Mouse (Mus musculus) liver, adult 2 months (tissue): ENCODE measurements around the gene Bckdhb. TPM values are rescaled to one million over a fixed set of nuclear protein-coding genes. Genes with fewer than 3 reads are reported as not detected.

Experiments
- DNase-seq: peaks from one replicate; pipeline ENCODE4 v3.0.0-alpha.2; 2011; ENCODE audit warnings: low read depth, low spot score; ENCODE audit errors: extremely low read depth
- H3K27ac ChIP-seq: fragments of 200-500 bp; replicated peaks from 2 replicates; pipeline ENCODE4 v1.5.1; 2012; ENCODE audit warnings: low read depth, mild to moderate bottlenecking, control low read depth, inconsistent platforms, low read length; ENCODE audit not compliant: insufficient read depth
- H3K27me3 ChIP-seq: fragments of 200-500 bp; 2 replicates; pipeline ENCODE4 v1.6.1; 2012; ENCODE audit warnings: mild to moderate bottlenecking, moderate library complexity, low read length, inconsistent platforms; ENCODE audit not compliant: control insufficient read depth, insufficient read depth
- H3K36me3 ChIP-seq: fragments of 200-500 bp; 2 replicates; pipeline ENCODE4 v1.6.1; 2012; ENCODE audit warnings: low read length, inconsistent platforms; ENCODE audit not compliant: control insufficient read depth, insufficient read depth
- H3K4me1 ChIP-seq: fragments of 200-500 bp; 2 replicates; pipeline ENCODE4 v1.6.1; 2011; ENCODE audit warnings: low read length; ENCODE audit not compliant: control insufficient read depth, insufficient read depth
- H3K4me3 ChIP-seq: fragments of 200-500 bp; 2 replicates; pipeline ENCODE4 v1.5.1; 2011; ENCODE audit warnings: low read depth, mild to moderate bottlenecking, control low read depth, low read length, moderate library complexity; ENCODE audit not compliant: insufficient read depth
- H3K79me2 ChIP-seq: fragments of 200-500 bp; 2 replicates; pipeline ENCODE4 v1.6.1; 2012; ENCODE audit warnings: inconsistent platforms, mild to moderate bottlenecking, low read length, moderate library complexity; ENCODE audit not compliant: control insufficient read depth, insufficient read depth
- H3K9ac ChIP-seq: fragments of 200-500 bp; 2 replicates; pipeline ENCODE4 v1.6.1; 2012; ENCODE audit warnings: low read depth, mild to moderate bottlenecking, control low read depth, inconsistent platforms, low read length
- CTCF ChIP-seq: fragments of 200-500 bp; IDR thresholded peaks from 2 replicates; pipeline ENCODE4 v1.5.1; 2011; ENCODE audit warnings: low read depth, low read length, control low read depth
- POLR2A ChIP-seq: fragments of 200-500 bp; IDR thresholded peaks from 2 replicates; pipeline ENCODE4 v1.6.1; 2011; ENCODE audit warnings: low read length, control low read depth; ENCODE audit not compliant: insufficient read depth; ENCODE audit errors: extremely low read depth
- WGBS: fragments of 180-500 bp; shearing (Covaris S2); methylation state at CpG from one replicate; pipeline ENCODE4 v1.1.7; 2018; 5-methylcytosine and 5-hydroxymethylcytosine counted together
- polyA plus RNA-seq: library from polyadenylated mRNA; depleted of rRNA; stranded (reverse); fragments of >200 nt; gene quantifications from 2 replicates; pipeline ENCODE4 v1.2.3, GENCODE M21; 2012
- total RNA-seq: library from RNA; depleted of rRNA; stranded (reverse); fragments of >200 nt; gene quantifications from 2 replicates; pipeline ENCODE4 v1.2.3, GENCODE M21; 2014

Bckdhb gene
- total and polyA plus RNA-seq, 2 experiments: 76.8 to 99.6 TPM

- 90% methylated on average over 4 of the region's 4 CpGs for WGBS
- Histone ChIP-seq H3K4me3 (no peak overlapping the region), H3K36me3 (peaks cover 2% of the 10 kb centered on the region; the same call in 1 of the 2 replicates), H3K79me2 (no peaks in the 10 kb centered on the region), H3K27me3 (no peaks in the 10 kb centered on the region), H3K27ac (no peak overlapping the region), H3K9ac (no peak overlapping the region), H3K4me1 (no peaks in the 10 kb centered on the region; the same call in 1 of the 2 replicates)
- DNase-seq: no peak
- TF ChIP-seq POLR2A (no peak), CTCF (no peak)
Measured at GRCm38 (mm10) chr9:84041631-84042277, 116.8 kb downstream of the Bckdhb start.

DNA sequence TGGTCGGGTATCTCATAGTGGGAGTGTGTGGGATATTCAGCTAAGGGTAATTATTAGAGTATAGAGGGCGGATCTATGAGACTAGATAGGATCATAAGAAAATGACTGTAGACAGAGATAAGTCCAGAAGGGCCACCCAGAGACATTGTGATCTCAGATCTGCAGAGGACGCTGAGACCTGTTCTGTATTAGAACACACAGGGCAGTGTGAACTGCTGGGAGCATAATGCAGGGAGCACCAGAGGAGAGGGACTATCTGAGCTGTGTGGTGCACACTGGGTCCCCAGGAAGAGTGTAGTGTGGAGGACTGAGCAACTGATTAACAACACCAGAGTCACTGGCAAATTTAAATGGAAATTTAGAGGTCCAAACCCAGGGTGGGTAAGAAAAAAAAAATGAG is 117.6 kb downstream of the Bckdhb start:
- H3K4me3 ChIP-seq: no peak overlapping the region
- H3K4me1 ChIP-seq: peaks cover under 1% of the 10 kb centered on the region
- H3K36me3 ChIP-seq: peaks cover 2% of the 10 kb centered on the region; the same call in 1 of the 2 replicates
- H3K9ac ChIP-seq: no peak overlapping the region
- no peaks in the 10 kb centered on the region for H3K79me2 ChIP-seq
- no peaks in the 10 kb centered on the region for H3K27me3 ChIP-seq
- DNase-seq: no peak
- TF ChIP-seq CTCF (no peak), POLR2A (no peak)
- WGBS: 88% methylated on average over 3 of the region's 3 CpGs
- H3K27ac ChIP-seq: no peak overlapping the region

DNA sequence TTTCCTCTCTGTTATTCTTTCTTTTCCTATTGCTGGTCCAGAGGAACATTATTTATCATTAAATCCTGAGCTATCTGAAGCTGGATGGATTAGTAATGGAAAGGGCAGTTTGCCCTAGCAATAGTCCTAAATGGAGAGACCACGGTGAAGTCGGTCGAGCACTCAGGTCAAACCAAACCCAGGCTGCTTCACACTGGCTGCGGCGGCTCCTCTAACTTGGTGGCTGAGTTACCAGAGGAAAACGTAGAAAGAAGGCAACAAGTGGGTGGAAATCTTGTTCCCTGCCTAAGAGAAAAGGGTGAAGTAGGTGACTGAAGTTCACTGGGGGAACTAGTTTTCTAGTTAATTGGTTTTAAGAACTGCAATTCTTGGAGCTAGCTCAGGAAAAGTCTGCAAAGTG is 119.2 kb downstream of the Bckdhb start:
- H3K9ac ChIP-seq: no peak overlapping the region
- no peak for TF ChIP-seq CTCF
- no peak for TF ChIP-seq POLR2A
- H3K4me3 ChIP-seq: no peak overlapping the region
- no peak for DNase-seq
- no peaks in the 10 kb centered on the region for H3K79me2 ChIP-seq
- H3K36me3 ChIP-seq: no peaks in the 10 kb centered on the region; the same call in 1 of the 2 replicates
- 95% methylated on average over 6 of the region's 6 CpGs for WGBS
- no peaks in the 10 kb centered on the region for H3K27me3 ChIP-seq
- no peak overlapping the region for H3K27ac ChIP-seq
- peaks cover 2% of the 10 kb centered on the region for H3K4me1 ChIP-seq

DNA sequence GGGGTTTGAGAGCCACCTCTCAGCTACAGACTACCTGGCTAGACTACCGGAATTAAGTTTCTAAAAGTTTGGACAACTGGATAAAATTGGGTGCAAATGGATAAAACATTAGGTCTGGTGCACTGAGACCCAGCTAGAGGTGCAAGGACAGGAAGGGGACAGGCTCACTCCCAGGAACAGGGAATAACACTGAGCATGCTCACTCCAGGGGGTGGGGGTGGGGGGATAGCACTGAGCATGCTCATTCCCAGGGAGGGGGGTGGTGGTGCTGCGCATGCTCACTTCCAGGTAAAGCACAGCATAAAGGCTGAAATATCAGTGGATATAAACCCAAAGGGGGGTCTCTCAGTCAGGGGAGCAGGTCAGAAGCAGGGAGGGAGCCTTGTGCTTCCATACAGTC is 120.7 kb downstream of the Bckdhb start:
- Histone ChIP-seq H3K4me3 (no peak overlapping the region), H3K4me1 (peaks cover 2% of the 10 kb centered on the region), H3K27me3 (no peaks in the 10 kb centered on the region), H3K9ac (no peak overlapping the region), H3K27ac (no peak overlapping the region), H3K79me2 (no peaks in the 10 kb centered on the region), H3K36me3 (no peaks in the 10 kb centered on the region)
- TF ChIP-seq CTCF: no peak
- TF ChIP-seq POLR2A: no peak
- 96% methylated on average over 2 of the region's 2 CpGs for WGBS
- DNase-seq: no peak

GRCm38 (mm10) chr9:84046334-84046733 is 121.4 kb downstream of the Bckdhb start:
- Histone ChIP-seq H3K27ac (no peak overlapping the region), H3K27me3 (no peaks in the 10 kb centered on the region), H3K4me3 (no peak overlapping the region), H3K36me3 (no peaks in the 10 kb centered on the region), H3K79me2 (no peaks in the 10 kb centered on the region), H3K9ac (no peak overlapping the region), H3K4me1 (peaks cover 2% of the 10 kb centered on the region)
- no peak for TF ChIP-seq POLR2A
- TF ChIP-seq CTCF: no peak
- 96% methylated on average over 12 of the region's 12 CpGs for WGBS
- no peak for DNase-seq

DNA sequence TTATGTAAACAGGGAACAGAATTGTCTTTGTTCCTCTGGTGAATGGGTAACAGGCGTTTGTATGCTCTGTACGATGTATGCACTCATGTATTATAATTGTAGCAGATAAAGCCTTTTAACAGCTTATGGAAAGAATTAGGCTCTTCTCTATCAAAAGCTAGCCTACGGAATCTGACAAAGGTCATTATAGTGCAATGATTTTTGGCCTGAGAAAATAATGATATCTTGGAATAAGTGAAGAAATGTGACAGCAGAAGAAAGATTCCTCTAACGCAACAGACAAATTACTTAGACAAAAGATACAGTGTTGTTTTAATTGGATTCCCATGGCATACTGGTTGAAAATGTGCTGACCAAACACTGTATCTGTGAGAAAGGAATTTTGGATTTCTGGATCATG is 122.0 kb downstream of the Bckdhb start:
- H3K79me2 ChIP-seq: no peaks in the 10 kb centered on the region
- H3K9ac ChIP-seq: no peak overlapping the region
- H3K27ac ChIP-seq: no peak overlapping the region
- no peaks in the 10 kb centered on the region for H3K36me3 ChIP-seq
- TF ChIP-seq CTCF: no peak
- H3K4me1 ChIP-seq: peaks cover 2% of the 10 kb centered on the region
- no peak for DNase-seq
- 56% methylated on average over 4 of the region's 4 CpGs for WGBS
- H3K27me3 ChIP-seq: no peaks in the 10 kb centered on the region
- H3K4me3 ChIP-seq: no peak overlapping the region
